Mouse (Mus musculus) cortical plate, adult 2 months (tissue): ENCODE measurements around the gene Fignl2. TPM values are rescaled to one million over a fixed set of nuclear protein-coding genes. Genes with fewer than 3 reads are reported as not detected.

Source experiments
- H3K27ac ChIP-seq: fragments of 200-500 bp; 2 replicates; pipeline ENCODE4 v1.5.1; 2012; ENCODE audit warnings: low read length, control low read depth, inconsistent platforms; ENCODE audit not compliant: insufficient read depth
- H3K4me1 ChIP-seq: fragments of 200-500 bp; 2 replicates; pipeline ENCODE4 v1.6.1; 2011; ENCODE audit warnings: low read length; ENCODE audit not compliant: control insufficient read depth, insufficient read depth
- H3K4me3 ChIP-seq: fragments of 200-500 bp; 2 replicates; pipeline ENCODE4 v1.5.1; 2011; ENCODE audit warnings: mild to moderate bottlenecking, low read length, control low read depth; ENCODE audit not compliant: insufficient read depth
- CTCF ChIP-seq: fragments of 200-500 bp; IDR thresholded peaks from 2 replicates; pipeline ENCODE4 v1.5.1; 2011; ENCODE audit warnings: mild to moderate bottlenecking, control low read depth, low read length; ENCODE audit not compliant: insufficient read depth; ENCODE audit errors: extremely low read depth
- POLR2A ChIP-seq: fragments of 200-500 bp; IDR thresholded peaks from 2 replicates; pipeline ENCODE4 v1.6.1; 2011; ENCODE audit warnings: mild to moderate bottlenecking, low read length, control low read depth; ENCODE audit not compliant: insufficient read depth; ENCODE audit errors: extremely low read depth
- polyA plus RNA-seq: library from polyadenylated mRNA; depleted of rRNA; stranded (reverse); fragments of >200 nt; gene quantifications from 2 replicates; pipeline ENCODE4 v1.2.3, GENCODE M21; 2012

Gene Fignl2
- polyA plus RNA-seq, 1 experiment, result 0.77 TPM

DNA sequence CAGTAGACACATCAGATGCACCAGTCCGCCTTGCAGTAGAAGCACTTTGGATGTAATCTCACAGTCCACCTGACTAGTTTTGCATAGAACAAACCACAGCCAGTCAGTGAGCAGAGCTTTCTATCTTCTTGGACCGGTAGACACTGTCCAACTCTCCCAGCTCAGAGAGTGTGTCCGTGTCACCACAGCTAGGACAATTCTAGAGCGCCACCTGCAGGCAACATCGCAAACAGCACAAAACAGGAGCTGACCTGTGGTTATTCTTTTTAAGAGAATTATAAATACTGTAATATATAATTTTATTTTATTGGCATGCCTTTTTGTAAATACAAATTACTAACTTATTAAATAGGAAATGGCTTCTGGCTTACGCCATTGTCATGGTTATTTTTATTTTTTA is 35.8 kb downstream of the Fignl2 start:
- Histone ChIP-seq H3K27ac (no peak overlapping the region), H3K4me3 (no peak overlapping the region), H3K4me1 (no peaks in the 10 kb centered on the region)
- TF ChIP-seq POLR2A (no peak), CTCF (peak; percentile 80)

DNA sequence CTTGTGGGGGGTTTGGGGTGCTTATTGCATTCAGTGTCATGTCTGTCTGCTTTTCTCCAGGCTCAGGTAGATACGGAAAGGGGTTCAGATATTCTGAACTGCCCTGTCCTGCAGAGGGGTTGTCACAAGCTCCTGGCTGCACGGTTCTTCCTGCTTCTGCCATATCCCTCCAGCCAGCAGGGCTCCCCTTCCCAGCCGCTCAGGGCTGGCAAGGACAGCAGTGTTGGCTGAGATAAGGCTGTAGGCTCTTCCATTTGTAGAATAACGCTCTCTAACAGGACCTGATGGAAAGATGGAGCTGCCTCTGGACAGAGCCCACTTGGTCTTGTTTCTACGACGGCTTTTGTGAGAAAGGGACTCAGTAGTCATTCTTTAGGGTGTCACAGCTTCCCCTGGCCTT is 36.4 kb downstream of the Fignl2 start:
- H3K4me3 ChIP-seq, result no peak overlapping the region
- H3K27ac ChIP-seq, result no peak overlapping the region
- TF ChIP-seq CTCF (no peak), POLR2A (no peak)

DNA sequence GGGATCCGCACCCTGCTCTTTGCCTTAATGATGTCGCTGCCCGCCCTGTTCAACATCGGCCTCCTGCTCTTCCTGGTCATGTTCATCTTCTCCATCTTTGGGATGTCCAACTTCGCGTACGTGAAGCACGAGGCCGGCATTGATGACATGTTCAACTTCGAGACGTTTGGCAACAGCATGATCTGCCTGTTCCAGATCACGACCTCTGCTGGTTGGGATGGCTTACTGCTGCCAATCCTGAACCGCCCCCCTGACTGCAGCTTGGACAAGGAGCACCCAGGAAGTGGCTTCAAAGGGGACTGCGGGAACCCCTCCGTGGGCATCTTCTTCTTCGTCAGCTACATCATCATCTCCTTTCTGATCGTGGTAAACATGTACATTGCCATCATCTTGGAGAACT is 38.7 kb downstream of the Fignl2 start:
- H3K4me3 ChIP-seq, result no peak overlapping the region
- no peak overlapping the region for H3K27ac ChIP-seq
- TF ChIP-seq CTCF (peak; percentile 17; the same call in 1 of the 2 replicates), POLR2A (no peak)
- no peaks in the 10 kb centered on the region for H3K4me1 ChIP-seq

More for the DNA sequence above, 36.4 kb downstream of the Fignl2 start:
- no peaks in the 10 kb centered on the region for H3K4me1 ChIP-seq

DNA sequence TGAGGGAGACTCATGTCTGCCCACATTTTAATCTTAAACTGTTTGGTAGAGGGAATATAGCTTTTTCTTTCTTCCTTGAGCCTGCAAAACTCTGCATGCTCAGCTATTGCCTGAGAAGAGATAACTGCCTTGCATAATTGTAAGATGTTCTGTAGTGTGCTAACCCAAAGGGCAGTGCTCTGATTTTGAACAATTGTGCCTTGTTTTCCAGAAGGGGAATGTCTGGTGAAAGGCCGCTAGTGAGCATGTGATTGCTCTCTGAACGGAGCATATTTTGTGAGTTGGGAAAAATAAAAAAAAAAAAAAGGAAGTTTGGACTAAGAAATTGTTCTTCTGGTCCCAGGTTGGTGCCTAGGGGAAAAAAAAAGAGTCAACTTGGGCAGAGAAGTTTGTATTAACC is 49.4 kb downstream of the Fignl2 start:
- H3K4me1 ChIP-seq, result no peaks in the 10 kb centered on the region
- no peak overlapping the region for H3K4me3 ChIP-seq
- H3K27ac ChIP-seq, result no peak overlapping the region
- TF ChIP-seq POLR2A, result no peak
- no peak for TF ChIP-seq CTCF

DNA sequence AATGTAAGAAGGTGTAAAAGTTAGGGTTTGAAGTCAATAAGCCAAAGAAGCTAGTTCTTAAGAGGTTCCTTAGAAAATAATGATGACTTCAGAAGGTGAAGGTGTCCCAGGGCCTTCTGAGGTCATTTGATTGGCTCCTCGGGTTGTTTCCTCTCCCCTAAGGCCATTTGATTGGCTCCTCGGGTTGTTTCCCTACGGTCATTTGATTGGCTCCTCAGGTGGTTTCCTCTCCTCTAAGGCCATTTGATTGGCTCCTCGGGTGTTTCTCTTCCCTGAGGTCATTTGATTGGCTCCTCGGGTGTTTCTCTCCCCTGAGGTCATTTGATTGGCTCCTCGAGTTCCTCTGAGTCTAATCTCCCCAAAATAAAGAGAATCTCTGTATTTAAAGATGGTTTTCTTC is 67.0 kb downstream of the Fignl2 start:
- TF ChIP-seq POLR2A, result no peak
- TF ChIP-seq CTCF, result no peak
- Histone ChIP-seq H3K4me3 (no peak overlapping the region), H3K27ac (no peak overlapping the region), H3K4me1 (peaks cover 10% of the 10 kb centered on the region)

DNA sequence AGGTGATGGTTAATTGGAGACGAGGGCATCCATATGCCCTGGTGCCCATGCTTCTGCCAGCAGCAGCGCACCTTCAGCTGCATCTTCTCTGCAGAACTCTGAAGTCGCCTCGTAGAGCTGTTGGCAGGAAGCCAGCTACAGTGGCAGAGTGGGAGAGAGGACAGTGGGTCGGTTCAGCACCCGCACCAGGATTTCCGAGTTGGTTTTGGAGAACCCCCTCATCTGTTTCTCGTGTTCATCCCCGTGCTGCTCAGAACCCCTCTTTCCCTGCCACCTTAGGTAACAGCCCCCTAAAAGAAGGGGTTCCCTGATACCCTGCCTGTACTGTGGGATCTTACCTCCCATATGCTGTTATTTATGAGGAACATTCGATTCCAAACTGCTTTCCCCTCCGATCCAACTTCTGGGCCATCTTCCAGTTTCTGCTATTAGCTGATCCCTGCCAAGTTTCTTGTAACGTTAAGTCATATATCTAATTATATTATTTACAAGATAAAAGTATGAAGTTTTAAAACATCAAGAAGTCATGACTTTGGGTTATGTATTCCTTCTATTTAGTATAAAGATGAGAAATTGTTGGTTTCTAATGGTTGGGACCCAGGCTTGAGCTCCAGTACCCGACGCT is 69.9 kb downstream of the Fignl2 start:
- H3K4me3 ChIP-seq, result no peak overlapping the region
- H3K27ac ChIP-seq, result peak overlapping the region; percentile 8; the same call in 1 of the 2 replicates
- TF ChIP-seq CTCF (no peak), POLR2A (no peak)

DNA sequence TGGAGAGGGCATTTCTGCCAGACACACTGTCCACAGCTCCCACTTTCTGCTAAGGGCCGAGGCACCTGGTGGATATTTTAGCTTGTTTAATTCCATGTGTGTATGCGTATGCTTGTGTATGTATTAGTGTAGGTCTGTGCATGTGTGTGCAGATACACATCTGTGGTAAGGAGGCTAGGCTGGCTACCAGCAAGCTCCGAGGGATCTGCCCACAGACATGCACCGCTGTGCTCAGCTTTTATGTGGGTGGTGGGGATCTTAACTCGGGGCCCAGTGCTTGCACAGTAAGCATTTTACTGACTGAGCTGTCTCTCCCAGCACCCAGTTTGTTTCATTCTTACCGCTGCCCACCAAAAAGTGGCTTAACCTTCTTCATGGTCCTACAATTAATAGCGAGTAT is 71.1 kb downstream of the Fignl2 start:
- Histone ChIP-seq H3K27ac (peak overlapping the region; percentile 47), H3K4me3 (no peak overlapping the region), H3K4me1 (peaks cover 19% of the 10 kb centered on the region)
- TF ChIP-seq POLR2A (no peak), CTCF (no peak)

More for the DNA sequence above, 69.9 kb downstream of the Fignl2 start:
- peaks cover 19% of the 10 kb centered on the region for H3K4me1 ChIP-seq

DNA sequence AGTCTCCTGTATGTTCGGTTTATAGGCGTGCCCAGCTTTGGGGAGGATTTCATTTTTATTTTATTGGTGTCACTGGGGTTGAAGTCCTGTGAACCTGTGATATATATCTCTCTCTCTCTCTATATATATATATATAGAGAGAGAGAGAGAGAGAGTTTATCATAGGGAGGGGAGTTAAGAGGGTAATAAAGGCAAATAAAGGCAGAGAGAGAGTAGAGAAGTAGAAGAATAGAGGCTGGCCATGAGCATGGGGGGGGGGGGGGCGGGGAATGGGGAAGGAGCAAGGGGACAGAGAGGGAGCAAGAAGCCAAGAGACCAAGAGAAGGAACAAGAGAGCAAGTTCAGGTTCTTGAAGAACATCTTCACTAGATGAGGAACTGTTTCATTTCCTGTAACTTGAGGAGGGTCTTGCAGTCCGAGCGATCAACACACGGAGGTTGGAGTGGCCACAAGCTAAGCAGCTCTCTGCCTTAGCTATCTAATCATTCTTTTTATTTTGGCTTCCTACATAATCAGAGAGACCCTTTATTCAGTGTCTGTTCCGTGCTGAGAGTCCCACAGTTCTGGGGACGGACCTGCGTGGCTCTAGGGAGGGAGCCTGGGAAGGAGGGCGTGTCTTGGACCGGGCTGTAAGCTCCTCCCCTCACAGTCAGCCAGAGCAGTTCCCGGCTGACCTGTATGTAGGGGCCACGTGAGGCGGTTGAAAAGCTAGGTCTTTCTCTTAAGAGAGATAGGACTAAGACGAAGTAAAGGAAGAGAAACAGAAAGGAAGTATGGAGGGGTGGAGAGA is 71.9 kb downstream of the Fignl2 start:
- Histone ChIP-seq H3K4me3 (no peak overlapping the region; the same call in 1 of the 2 replicates), H3K27ac (peak overlapping the region; percentile 47), H3K4me1 (peaks cover 19% of the 10 kb centered on the region)
- TF ChIP-seq POLR2A (peak; percentile 43; the same call in 1 of the 2 replicates), CTCF (no peak)

DNA sequence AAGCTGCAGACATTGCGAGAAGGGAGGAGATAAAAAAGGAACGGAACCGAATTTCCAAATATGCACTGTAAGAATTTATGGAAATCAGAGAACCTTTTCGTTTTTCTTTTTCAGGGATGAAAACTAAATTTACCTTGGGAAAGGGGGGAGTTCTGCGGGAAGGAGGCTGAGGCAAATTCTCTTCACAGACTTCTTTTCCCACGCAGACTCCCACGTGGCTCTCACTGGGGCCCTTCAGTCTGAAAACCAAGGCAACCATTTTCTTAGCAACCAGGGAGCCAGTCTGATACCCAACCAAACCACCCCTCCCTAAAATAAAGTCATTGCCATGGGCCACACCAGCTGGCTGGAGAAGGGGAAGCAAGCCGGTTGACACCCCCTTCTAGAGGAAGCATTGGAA is 72.7 kb downstream of the Fignl2 start:
- Histone ChIP-seq H3K27ac (no peak overlapping the region), H3K4me1 (peaks cover 19% of the 10 kb centered on the region), H3K4me3 (no peak overlapping the region)
- TF ChIP-seq CTCF, result no peak
- TF ChIP-seq POLR2A, result no peak

DNA sequence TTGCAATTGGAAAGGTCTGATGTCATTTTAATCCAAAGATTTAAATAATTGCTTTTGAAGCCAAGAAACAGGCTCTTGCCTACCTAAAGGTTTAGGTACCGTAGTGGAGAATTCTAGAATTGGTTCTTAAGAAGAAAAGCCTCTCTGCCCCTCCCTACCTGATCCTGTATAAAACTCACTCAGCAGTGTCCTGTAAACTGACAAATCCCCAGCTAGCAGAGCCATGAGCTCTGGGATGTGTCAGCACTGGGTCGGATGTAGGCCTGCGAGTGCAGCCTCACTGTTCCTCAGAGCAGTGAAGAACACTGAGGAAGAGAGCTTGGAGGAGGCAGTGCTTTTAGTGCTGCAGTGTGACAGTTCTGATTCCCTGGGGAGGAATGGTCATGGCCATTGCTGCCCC is 73.8 kb downstream of the Fignl2 start:
- Histone ChIP-seq H3K27ac (peak overlapping the region; percentile 80), H3K4me3 (no peak overlapping the region), H3K4me1 (peaks cover 19% of the 10 kb centered on the region)
- no peak for TF ChIP-seq CTCF
- TF ChIP-seq POLR2A, result no peak
